Mouse (Mus musculus) CH12F3 (cell line): Measurements from ENCODE around the gene Olfr655.

Experiments used
- in situ Hi-C: fragments of 300-500 bp; cut with MboI; formaldehyde crosslinking; loops from 2 replicates; pipeline ENCODE4 v1.14.3; 2020; ENCODE audit warnings: low sequenced_read_pairs

Gene Olfr655

DNA sequence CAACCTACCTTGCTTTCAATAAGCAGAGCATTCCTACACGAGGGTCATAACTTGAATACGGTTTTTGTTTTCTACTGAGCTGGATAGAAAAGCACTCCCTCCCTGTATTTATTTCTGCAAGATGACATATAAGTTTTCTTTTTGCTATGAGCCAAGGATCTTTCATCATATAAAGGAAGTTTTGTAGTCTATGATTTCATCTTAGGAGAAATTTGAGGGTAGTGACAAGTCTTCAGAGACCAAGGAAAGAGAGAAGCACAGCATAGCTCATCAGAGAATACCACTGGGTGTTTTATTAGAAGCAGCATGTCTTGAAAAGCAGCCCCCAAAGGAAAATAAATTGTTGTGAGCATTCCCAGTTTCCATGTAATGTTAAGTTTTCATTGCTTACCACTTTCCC, at the start of gene Olfr655:
TSS of gene Olfr655 (minus strand) at position 101 of the 400 bp plus-strand sequence.
- in situ Hi-C loops = no loop called here

DNA sequence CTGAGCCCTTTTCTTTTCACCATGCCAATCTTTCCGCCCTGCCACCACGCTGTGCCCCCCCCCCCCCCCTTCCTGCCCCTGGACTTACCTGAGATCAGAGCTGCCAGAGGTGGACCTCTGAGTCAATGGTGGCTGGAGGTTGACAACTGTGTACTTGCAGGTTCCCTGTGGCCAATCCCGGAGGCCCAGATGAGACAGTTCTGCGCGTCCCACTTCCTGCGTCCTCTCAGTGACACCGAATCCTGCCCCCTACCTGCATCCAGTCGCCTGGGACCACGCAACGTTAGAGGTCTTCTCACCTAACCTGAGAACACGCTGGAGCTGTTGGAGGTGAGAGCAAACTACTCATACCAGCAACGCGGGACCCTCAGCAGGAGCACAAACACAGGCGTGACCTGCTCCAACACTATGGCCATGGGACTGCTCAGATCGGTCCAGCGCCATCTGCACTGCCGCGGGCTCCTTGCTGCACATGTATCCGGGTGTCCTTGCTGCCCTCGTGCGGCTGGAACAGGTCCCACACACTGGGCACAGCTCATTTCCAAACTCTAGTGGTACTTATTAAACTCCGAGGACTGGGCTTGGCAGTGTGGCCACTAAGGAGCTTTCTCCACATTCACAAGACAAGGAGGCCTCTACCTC, 45.4 kb upstream of the Olfr655 start, which contains the start of gene Olfr658:
TSS of gene Olfr658 (minus strand) at position 465 of the 642 bp plus-strand sequence.
- in situ Hi-C loops = no loop called here

DNA sequence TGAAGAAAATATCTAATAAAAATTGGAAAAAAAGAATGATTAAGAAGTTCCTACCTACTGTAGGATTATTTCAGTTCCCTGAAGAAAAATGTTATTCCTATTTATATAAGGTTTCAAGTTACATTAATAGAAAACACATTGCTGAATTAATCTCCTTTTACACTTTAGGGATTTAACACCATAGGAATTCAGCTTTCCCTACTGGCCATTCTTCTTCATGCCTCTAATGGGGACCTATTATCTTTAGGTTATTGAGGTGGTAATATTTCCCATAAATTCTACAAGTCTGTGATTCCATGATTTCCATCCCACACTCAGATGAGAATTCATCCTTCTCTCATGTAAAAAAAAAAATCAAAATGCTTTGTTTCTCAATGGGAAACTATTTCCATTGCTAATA, 22.9 kb upstream of the Olfr655 start, which contains the start of gene Olfr657:
TSS of gene Olfr657 (plus strand) at position 301 of the 400 bp plus-strand sequence.
- in situ Hi-C loops = no loop called here

DNA sequence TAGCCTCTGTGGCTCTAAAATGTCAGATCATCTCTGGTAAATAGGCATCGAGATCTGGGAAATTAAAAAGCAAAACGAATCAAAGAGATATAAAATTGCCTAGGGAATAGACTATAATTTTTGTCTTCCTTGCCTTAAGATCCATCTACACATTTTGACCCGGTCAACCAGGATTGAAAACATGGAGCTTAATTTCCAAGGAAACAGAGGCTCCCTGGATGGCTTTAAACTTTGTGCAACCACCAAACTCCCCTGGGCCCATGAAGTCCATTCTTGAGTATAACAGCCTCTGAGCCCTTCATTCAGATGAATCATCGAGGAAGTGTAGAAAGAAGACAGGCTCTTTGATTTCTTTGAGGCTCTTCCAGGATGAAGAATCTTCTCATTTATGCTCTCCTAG, 12.1 kb upstream of the Olfr655 start, which contains the start of gene Olfr656:
TSS of gene Olfr656 (plus strand) at position 301 of the 400 bp plus-strand sequence.
- in situ Hi-C loops = no loop called here

DNA sequence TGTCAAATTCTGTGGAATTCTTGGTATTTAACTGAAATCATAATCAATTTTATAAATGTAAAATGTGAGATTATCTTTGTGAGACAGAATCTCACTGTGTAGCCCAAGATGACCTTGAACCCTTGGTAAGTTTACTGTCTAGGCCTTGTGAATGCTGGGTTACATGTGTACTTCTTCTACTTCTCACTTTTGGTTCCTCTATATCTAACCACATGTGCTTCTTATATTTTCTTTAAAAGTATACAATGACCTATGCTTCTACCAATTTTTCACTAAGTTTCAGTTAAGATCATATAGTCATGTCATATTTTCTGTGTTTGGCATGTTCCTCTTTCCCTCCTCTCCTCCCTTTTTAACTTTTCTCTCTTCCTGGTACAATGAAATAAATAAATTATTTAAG, 3.1 kb upstream of the Olfr655 start:
- in situ Hi-C loops = no loop called here

DNA sequence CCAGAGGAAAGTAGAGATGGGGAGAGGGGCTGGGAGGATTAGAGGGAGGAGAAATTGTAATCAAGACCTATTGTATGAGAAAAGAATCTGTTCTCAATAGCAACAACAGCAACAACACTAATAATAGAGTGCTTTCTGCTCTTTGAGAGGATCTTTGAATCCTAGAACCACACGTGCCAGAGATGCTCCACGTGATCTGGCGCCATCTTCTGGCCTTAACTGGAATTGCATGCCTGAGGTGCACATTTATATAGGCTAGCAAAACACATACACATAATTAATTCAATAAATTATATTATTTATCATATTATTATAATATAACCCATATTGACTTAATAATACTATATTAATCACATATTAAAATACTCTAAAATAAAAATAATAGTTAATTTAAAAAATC, 1.6 kb upstream of the Olfr655 start:
- in situ Hi-C loops = no loop called here

DNA sequence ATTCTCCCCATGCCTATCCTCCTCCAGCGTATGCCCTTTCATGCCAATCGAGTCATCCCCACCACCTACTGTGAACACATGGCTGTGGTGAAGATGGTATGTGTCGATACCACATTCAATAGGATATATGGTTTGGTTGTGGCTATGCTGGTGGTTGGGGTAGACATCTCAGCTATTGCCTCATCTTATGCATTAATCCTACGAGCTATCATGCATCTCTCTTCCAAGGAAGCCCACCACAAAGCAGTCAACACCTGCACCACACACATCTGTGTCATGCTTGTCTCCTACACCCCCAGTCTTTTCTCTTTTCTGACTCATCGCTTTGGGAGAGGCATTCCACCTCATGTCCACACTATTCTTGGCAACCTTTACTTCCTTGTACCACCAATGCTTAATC, 13.3 kb downstream of the Olfr655 start:
- in situ Hi-C loops = no loop called here

DNA sequence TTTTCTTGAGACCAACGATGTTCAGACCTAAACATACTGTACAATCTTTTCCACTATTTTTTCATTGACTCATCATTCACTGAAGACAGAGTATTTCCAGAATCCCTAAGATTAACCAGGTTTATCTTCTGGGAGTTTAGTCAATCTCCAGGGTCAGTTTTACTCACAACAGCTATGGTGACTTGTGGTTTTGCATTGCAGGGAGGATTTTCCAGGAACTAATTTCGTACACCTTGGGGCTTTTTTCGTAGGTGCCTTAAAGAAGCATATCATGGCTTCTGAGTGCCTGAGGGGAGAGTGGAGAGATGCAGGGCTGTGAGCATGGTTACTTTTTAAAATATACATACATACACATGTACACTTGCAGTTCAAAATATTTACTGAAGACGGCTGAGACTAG, 14.9 kb downstream of the Olfr655 start, which contains the start of gene Olfr654:
TSS of gene Olfr654 (plus strand) at position 301 of the 400 bp plus-strand sequence.
- in situ Hi-C loops = no loop called here

DNA sequence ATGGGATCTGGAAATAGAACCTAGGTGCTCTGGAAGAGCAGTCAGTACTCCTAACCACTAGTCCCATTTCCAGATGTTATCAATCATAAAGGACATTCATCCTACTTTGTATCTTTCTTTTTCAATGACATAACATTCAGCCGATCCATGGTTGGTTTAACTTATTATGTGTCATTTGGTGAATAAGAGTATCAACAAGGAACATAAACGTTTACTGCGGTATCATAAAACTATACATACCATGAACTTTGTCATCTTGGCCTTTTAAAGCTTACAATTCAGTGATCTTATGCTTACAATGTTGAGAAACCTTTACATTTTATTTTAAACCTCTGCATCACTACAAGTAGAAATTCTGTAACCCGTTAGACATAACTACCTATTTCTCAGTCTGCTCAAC, 20.1 kb downstream of the Olfr655 start:
- in situ Hi-C loops = no loop called here

DNA sequence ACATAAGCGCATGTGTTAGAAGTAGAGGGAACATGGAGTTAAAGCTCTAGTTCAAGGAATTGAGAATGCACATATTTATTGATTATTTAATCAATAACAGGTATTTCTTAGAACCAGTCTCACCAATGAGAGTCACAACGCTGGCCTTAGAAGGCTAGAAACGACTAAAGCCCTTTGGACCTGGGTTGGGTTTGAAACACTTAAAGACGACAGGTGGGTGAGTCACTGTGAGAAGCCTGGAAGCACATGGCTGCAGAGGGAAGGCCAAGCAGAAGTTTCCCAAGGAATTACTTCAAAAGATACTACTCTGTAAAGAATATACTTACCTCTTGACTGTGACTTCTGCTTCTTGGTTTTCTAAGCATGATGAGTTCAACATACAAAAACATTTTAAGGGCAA, 20.7 kb downstream of the Olfr655 start:
- in situ Hi-C loops = no loop called here

DNA sequence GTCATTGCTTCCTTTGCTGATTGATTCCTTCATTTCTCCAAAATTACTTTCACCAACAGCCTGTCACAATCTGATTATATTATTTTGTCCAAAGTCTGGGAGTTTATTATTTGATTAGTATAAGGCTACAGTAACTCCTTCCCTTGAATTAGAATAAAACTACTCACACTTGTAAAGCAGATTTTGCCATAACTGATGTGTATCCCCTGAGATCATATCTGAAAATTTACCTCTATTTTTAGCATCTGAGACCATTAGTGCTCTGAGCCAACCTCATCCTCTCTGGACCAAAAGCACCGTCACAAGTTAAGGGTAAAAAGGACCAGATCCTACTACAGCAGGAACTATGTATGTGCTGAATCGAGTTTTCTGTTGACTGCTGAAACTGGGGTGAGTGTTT, 24.6 kb downstream of the Olfr655 start, which contains the start of gene Olfr653:
TSS of gene Olfr653 (plus strand) at position 301 of the 400 bp plus-strand sequence.
- in situ Hi-C loops = no loop called here

DNA sequence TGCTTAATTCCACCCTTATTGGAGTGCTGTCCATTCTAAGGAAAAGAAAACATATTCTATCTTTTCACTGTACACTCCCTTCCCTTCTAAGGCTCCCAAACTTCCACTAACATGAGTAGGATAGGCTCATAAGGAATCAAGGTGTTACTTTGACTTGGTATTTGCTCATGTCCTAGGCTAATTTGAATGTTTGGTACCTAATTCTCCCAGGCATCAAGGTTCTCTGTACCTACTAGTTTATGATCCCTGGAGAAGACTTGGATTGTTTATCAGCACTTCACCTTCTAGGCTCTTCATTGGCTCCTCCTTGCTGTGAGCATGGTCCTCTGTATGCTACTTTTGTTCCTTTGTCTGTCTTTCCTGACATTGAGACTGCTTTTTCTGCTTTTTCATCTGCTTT, 41.0 kb downstream of the Olfr655 start, which contains the start of gene Olfr652:
TSS of gene Olfr652 (plus strand) at position 301 of the 400 bp plus-strand sequence.
- in situ Hi-C loops = no loop called here

DNA sequence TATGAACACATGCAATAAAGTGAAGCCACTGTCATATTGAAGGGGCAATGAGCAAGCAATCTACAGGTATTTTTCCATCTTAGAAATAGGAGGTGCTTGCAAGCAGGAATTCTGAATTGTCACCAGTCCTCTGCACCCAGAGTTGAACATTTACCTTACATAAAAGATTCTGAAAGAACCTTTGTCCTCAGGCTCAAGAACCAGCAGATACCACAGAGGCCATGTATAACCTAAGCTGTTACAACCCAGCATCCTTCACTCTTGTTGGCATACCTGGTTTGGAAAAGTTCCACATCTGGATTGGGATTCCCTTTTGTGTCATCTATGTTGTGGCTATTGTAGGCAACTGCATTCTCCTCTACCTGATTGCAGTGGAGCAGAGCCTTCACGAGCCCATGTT, 48.9 kb downstream of the Olfr655 start:
- in situ Hi-C loops = no loop called here

DNA sequence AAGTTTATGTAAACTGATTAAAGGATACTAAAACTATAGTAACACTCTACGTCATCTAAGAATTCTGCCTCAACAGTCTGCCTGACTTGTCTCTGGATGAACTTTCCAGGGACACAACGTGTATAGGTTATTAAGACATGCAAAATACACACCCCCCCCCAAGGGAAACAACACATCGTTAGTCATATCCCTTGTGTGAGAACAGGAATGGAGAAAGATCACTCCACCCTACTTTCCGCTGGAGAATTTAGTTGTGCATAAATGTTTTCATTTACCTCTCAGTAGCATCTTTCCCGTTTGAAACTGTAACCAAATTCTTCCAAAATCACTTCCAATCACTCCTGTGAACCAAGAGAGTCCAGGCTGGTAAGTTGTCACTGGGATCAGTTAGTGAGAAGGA, 51.7 kb downstream of the Olfr655 start, which contains the start of gene Olfr651:
TSS of gene Olfr651 (plus strand) at position 301 of the 400 bp plus-strand sequence.
- in situ Hi-C loops = no loop called here
